Mouse (Mus musculus) kidney, postnatal 10 days (tissue): ENCODE measurements around the gene Mtrex.

Experiments
- DNase-seq: peaks from one replicate; pipeline ENCODE4 v3.0.0; 2021; ENCODE audit warnings: mixed read lengths

Gene Mtrex

GRCm38 (mm10) chr13:112927287-112928001, at the start of gene Mtrex, which contains the start of gene Dhx29:
TSS of gene Mtrex (minus strand) at chr13:112927398.
TSS of gene Dhx29 (plus strand) at chr13:112927454.
- DNase-seq: peak; percentile 99

GRCm38 (mm10) chr13:112976720-112977119, 49.5 kb upstream of the Mtrex start:
- no peak for DNase-seq

- DNase-seq: no peak
These were observed 40.1 kb upstream of the Mtrex start for GRCm38 (mm10) chr13:112967267-112967666.

GRCm38 (mm10) chr13:112964421-112964820, 37.2 kb upstream of the Mtrex start:
- peak; percentile 16 for DNase-seq

GRCm38 (mm10) chr13:112963081-112963480, 35.9 kb upstream of the Mtrex start:
- no peak for DNase-seq

GRCm38 (mm10) chr13:112954067-112954466, 26.9 kb upstream of the Mtrex start:
- no peak for DNase-seq

- no peak for DNase-seq
These were observed 18.7 kb upstream of the Mtrex start for GRCm38 (mm10) chr13:112945900-112946299.

- DNase-seq: no peak
These were observed 18.1 kb upstream of the Mtrex start for GRCm38 (mm10) chr13:112945312-112945711.

GRCm38 (mm10) chr13:112941879-112942330, 14.7 kb upstream of the Mtrex start:
- no peak for DNase-seq

- DNase-seq: no peak
These were observed 10.9 kb upstream of the Mtrex start for GRCm38 (mm10) chr13:112938130-112938529.

- DNase-seq: no peak
These were observed 955 bp upstream of the Mtrex start for GRCm38 (mm10) chr13:112928038-112928668.

GRCm38 (mm10) chr13:112926796-112927195, 402 bp downstream of the Mtrex start:
- DNase-seq: peak; percentile 53

GRCm38 (mm10) chr13:112925976-112926375, 1.2 kb downstream of the Mtrex start:
- DNase-seq: no peak

GRCm38 (mm10) chr13:112925266-112925665, 1.9 kb downstream of the Mtrex start:
- no peak for DNase-seq

GRCm38 (mm10) chr13:112920906-112921305, 6.3 kb downstream of the Mtrex start:
- no peak for DNase-seq

- DNase-seq: no peak
These were observed 7.9 kb downstream of the Mtrex start for GRCm38 (mm10) chr13:112919141-112919865.

- no peak for DNase-seq
These were observed 16.8 kb downstream of the Mtrex start for GRCm38 (mm10) chr13:112910434-112910833.

GRCm38 (mm10) chr13:112909663-112910062, 17.5 kb downstream of the Mtrex start:
- DNase-seq: peak; percentile 64

GRCm38 (mm10) chr13:112902176-112902575, 25.0 kb downstream of the Mtrex start:
- DNase-seq: no peak

GRCm38 (mm10) chr13:112887234-112887633, 40.0 kb downstream of the Mtrex start:
- no peak for DNase-seq

- DNase-seq: no peak
These were observed 55.5 kb downstream of the Mtrex start for GRCm38 (mm10) chr13:112871500-112872266.

- no peak for DNase-seq
These were observed 57.0 kb downstream of the Mtrex start for GRCm38 (mm10) chr13:112870039-112870690.
